Mouse (Mus musculus) myocyte (in vitro differentiated cells): ENCODE results near the gene Rnf141. TPM values are rescaled to one million over a fixed set of nuclear protein-coding genes. Genes with fewer than 3 reads are reported as not detected.

Source experiments
- H3K27me3 ChIP-seq: one replicate; pipeline ENCODE4 v1.6.1; 2011; ENCODE audit not compliant: control insufficient read depth, insufficient read depth, insufficient read length
- H3K36me3 ChIP-seq: one replicate; pipeline ENCODE4 v1.6.1; 2011; ENCODE audit not compliant: control insufficient read depth, insufficient read depth
- H3K4me2 ChIP-seq: one replicate; pipeline ENCODE4 v1.6.1; 2011; ENCODE audit warnings: low read depth, control low read depth
- H3K4me3 ChIP-seq: one replicate; pipeline ENCODE4 v1.5.1; 2011; ENCODE audit warnings: mild to moderate bottlenecking, control low read depth, moderate library complexity
- H3K79me2 ChIP-seq: one replicate; pipeline ENCODE4 v1.6.1; 2011; ENCODE audit not compliant: control insufficient read depth, insufficient read depth
- H3ac ChIP-seq: one replicate; pipeline ENCODE4 v1.6.1; 2011; ENCODE audit not compliant: control insufficient read depth, insufficient read length
- CEBPB ChIP-seq: IDR thresholded peaks from 2 replicates; pipeline ENCODE4 v1.6.1; 2011; ENCODE audit warnings: mild to moderate bottlenecking, moderate library complexity; ENCODE audit not compliant: poor library complexity, insufficient read depth, severe bottlenecking
- E2F4 ChIP-seq: IDR thresholded peaks from one replicate; pipeline ENCODE4 v1.6.1; 2011; ENCODE audit warnings: mild to moderate bottlenecking, control low read depth, moderate library complexity; ENCODE audit not compliant: insufficient read depth
- MAX ChIP-seq: IDR thresholded peaks from one replicate; pipeline ENCODE4 v1.6.1; 2011; ENCODE audit warnings: low read depth, mild to moderate bottlenecking, control low read depth
- MYOD1 ChIP-seq, 3 experiments: IDR thresholded peaks; one replicate each; pipeline ENCODE4 v1.6.1; 2011; ENCODE audit warnings: control low read depth in 2 of 3, low read depth in 2 of 3, mild to moderate bottlenecking in 2 of 3, moderate library complexity in 1 of 3; ENCODE audit not compliant: insufficient read length in 2 of 3, control insufficient read depth in 1 of 3
- MYOG ChIP-seq, 3 experiments: IDR thresholded peaks; one replicate each; pipeline ENCODE4 v1.6.1; 2011; ENCODE audit warnings: control low read depth in 2 of 3, low read depth in 2 of 3, mild to moderate bottlenecking in 2 of 3; ENCODE audit not compliant: insufficient read length in 2 of 3, control insufficient read depth in 1 of 3, insufficient read depth in 1 of 3
- POLR2A ChIP-seq: IDR thresholded peaks from one replicate; pipeline ENCODE4 v1.6.1; 2011; ENCODE audit warnings: low read depth, mild to moderate bottlenecking, control low read depth, moderate library complexity; ENCODE audit not compliant: insufficient read length
- POLR2AphosphoS2 ChIP-seq: IDR thresholded peaks from one replicate; pipeline ENCODE4 v1.6.1; 2011; ENCODE audit warnings: low read depth, control low read depth; ENCODE audit not compliant: insufficient read length
- REST ChIP-seq: IDR thresholded peaks from one replicate; pipeline ENCODE4 v1.6.1; 2011; ENCODE audit warnings: mild to moderate bottlenecking, control low read depth, moderate library complexity; ENCODE audit not compliant: insufficient read depth, insufficient read length
- SRF ChIP-seq: IDR thresholded peaks from one replicate; pipeline ENCODE4 v1.6.1; 2011; ENCODE audit warnings: low read depth; ENCODE audit not compliant: control insufficient read depth, insufficient read length
- TCF12 ChIP-seq: IDR thresholded peaks from one replicate; pipeline ENCODE4 v1.6.1; 2011; ENCODE audit warnings: mild to moderate bottlenecking, control low read depth; ENCODE audit not compliant: poor library complexity, insufficient read depth, severe bottlenecking
- TCF3 ChIP-seq: IDR thresholded peaks from one replicate; pipeline ENCODE4 v1.6.1; 2011; ENCODE audit warnings: low read depth, control low read depth; ENCODE audit not compliant: insufficient read length
- USF1 ChIP-seq: IDR thresholded peaks from one replicate; pipeline ENCODE4 v1.6.1; 2011; ENCODE audit warnings: low read depth, mild to moderate bottlenecking, control low read depth, moderate library complexity
- polyA plus RNA-seq: library from polyadenylated mRNA; unstranded; fragments of >200 nt; fragmentation: generic; extraction: Trizol; gene quantifications from one replicate; pipeline ENCODE4 v1.2.1, GENCODE M21; 2012; ENCODE audit warnings: missing spikeins

Gene Rnf141
- polyA plus RNA-seq, 1 experiment: 12.3 TPM

DNA sequence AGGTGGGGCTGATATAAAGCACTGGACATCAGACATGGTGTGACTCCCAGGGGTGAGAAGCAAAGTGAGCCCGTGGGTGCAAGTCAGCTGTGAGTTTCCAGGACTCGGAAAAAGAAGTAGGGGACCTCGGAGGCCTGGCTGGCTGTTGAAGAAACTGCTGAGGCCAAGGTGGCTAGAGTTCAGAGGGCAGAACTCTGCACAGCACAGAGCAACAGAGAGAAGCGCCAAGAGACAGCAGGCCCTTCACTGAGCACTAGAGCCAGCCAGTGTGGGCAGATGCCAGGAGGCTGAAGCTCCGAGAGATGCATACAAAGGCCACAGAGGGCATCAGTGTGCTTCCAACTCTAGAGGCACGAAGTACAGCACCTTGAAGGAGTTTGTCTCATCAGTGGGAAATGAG, 26.1 kb downstream of the Rnf141 start:
- H3K27me3 ChIP-seq: no peaks in the 10 kb centered on the region
- peaks cover under 1% of the 10 kb centered on the region for H3K36me3 ChIP-seq
- no peak overlapping the region for H3ac ChIP-seq
- H3K79me2 ChIP-seq: no peaks in the 10 kb centered on the region
- H3K4me3 ChIP-seq: no peak overlapping the region
- TF ChIP-seq SRF (no peak), E2F4 (no peak), REST (no peak), CEBPB (no peak), MYOD1 (IDR thresholded peaks at IDR 0.05; ENCODE audit: control insufficient read depth in 1 of 3, insufficient read length in 2 of 3, low read depth in 2 of 3) (no peak), MYOG (IDR thresholded peaks at IDR 0.05; ENCODE audit: control insufficient read depth in 1 of 3, insufficient read depth in 1 of 3, insufficient read length in 2 of 3, low read depth in 2 of 3) (no peak), USF1 (no peak)
- no peak overlapping the region for H3K4me2 ChIP-seq

DNA sequence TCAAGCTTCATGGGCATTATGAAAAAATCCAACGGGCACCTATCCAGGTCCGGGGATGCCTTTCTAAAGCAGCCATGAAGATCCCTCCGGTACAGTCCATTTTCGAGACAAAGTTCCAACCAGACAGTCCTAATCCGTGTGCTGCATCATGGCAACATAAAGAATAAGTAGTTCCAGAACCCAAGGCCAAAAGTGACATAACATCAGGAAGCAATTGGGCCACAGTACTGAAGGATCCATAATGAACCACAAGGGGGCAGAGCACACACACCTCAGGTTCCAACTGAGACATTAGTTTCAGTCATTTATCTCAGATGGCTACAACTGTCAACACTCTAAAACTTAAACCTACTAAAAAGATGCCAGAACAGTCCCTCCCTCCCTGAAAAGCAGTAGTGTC, 28.2 kb downstream of the Rnf141 start:
- Histone ChIP-seq H3K4me2 (no peak overlapping the region), H3ac (no peak overlapping the region), H3K27me3 (no peaks in the 10 kb centered on the region), H3K36me3 (peaks cover 11% of the 10 kb centered on the region), H3K79me2 (no peaks in the 10 kb centered on the region), H3K4me3 (no peak overlapping the region)
- no peak for TF ChIP-seq TCF12
- TF ChIP-seq CEBPB: no peak
- TF ChIP-seq MAX: no peak
- no peak for TF ChIP-seq POLR2AphosphoS2
- no peak for TF ChIP-seq MYOG (IDR thresholded peaks at IDR 0.05; ENCODE audit: control insufficient read depth in 1 of 3, insufficient read depth in 1 of 3, insufficient read length in 2 of 3, low read depth in 2 of 3)
- no peak for TF ChIP-seq POLR2A
- no peak for TF ChIP-seq MYOD1 (IDR thresholded peaks at IDR 0.05; ENCODE audit: control insufficient read depth in 1 of 3, insufficient read length in 2 of 3, low read depth in 2 of 3)
- no peak for TF ChIP-seq USF1
- no peak for TF ChIP-seq TCF3
- no peak for TF ChIP-seq SRF
- TF ChIP-seq E2F4: no peak
- TF ChIP-seq REST: no peak

DNA sequence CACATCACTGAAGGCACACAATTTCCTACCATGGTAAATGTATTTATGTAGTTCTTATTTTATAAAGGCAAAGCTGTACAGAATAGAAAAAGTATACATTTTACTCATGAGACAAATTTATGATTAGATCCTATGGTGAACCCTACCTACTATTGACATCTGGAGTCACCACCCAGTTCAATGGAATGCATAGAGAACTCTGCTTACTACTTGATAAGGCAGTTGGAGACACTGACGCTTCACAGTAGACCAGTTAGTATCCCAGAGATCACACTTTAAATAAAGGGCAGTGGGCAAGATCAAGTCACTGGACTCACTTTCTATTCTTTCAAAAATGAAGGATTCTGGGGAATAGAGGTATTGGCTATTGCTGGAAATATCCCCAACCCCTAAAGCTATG, 30.3 kb downstream of the Rnf141 start:
- H3K79me2 ChIP-seq: no peaks in the 10 kb centered on the region
- no peak overlapping the region for H3K4me3 ChIP-seq
- no peak overlapping the region for H3K4me2 ChIP-seq
- no peak overlapping the region for H3ac ChIP-seq
- no peaks in the 10 kb centered on the region for H3K27me3 ChIP-seq
- peaks cover 17% of the 10 kb centered on the region for H3K36me3 ChIP-seq
- TF ChIP-seq MYOD1 (IDR thresholded peaks at IDR 0.05; ENCODE audit: control insufficient read depth in 1 of 3, insufficient read length in 2 of 3, low read depth in 2 of 3): no peak
- no peak for TF ChIP-seq MYOG (IDR thresholded peaks at IDR 0.05; ENCODE audit: control insufficient read depth in 1 of 3, insufficient read depth in 1 of 3, insufficient read length in 2 of 3, low read depth in 2 of 3)
- TF ChIP-seq MAX: no peak
- no peak for TF ChIP-seq POLR2A
- no peak for TF ChIP-seq TCF3
- TF ChIP-seq E2F4: no peak
- no peak for TF ChIP-seq USF1
- no peak for TF ChIP-seq REST
- no peak for TF ChIP-seq CEBPB
- no peak for TF ChIP-seq TCF12
- no peak for TF ChIP-seq POLR2AphosphoS2
- TF ChIP-seq SRF: no peak

DNA sequence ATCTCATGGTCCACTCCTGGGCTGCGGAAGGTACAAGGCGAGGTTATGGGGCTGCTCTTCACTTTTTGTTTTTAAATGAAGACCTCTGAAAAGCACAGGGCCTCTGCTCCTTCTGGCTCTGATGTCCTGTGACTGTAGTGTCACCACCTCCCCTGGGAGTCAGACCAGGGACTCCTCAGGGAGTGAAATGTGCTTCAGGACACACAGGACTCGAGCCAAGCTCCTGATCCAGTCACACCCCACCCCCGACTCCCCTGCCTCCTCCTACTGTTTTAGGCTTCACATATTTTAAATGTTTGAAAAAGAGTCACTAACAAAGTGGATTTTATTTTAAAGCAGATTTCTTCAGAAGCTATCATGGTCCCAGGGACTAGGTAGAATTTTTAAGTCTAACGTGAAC, 32.7 kb downstream of the Rnf141 start:
- H3K36me3 ChIP-seq: peaks cover 17% of the 10 kb centered on the region
- no peak for TF ChIP-seq TCF3
- no peak for TF ChIP-seq SRF
- no peak for TF ChIP-seq E2F4
- TF ChIP-seq POLR2AphosphoS2: no peak
- TF ChIP-seq USF1: no peak

DNA sequence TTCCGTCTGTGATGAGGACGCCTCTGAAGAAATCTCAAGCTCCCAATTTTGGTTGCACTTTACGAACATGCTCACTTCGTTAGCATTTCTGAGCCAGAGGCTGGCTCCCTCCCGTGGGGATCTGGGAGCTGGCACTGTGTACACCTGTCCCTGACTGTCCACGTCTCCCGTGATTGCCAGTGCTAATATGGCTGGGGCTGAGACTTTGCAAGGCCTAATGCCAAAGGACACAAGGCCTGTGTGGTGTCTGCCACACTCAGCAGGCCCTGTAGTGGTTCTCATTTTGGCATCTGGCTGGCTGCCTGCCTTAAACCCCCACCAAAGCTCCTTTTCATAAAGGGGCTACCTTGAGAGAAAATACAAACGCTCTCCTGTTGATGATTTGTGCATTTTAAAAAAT, 33.3 kb downstream of the Rnf141 start:
- H3K27me3 ChIP-seq: no peaks in the 10 kb centered on the region
- TF ChIP-seq CEBPB: no peak
- TF ChIP-seq MYOD1 (IDR thresholded peaks at IDR 0.05; ENCODE audit: control insufficient read depth in 1 of 3, insufficient read length in 2 of 3, low read depth in 2 of 3): peak in 2 of 3 experiments; percentile 39 to 51
- peak in 1 of 3 experiments; percentile 8 for TF ChIP-seq MYOG (IDR thresholded peaks at IDR 0.05; ENCODE audit: control insufficient read depth in 1 of 3, insufficient read depth in 1 of 3, insufficient read length in 2 of 3, low read depth in 2 of 3)
- H3K4me3 ChIP-seq: no peak overlapping the region
- H3K36me3 ChIP-seq: peaks cover 17% of the 10 kb centered on the region
- no peak overlapping the region for H3ac ChIP-seq
- H3K4me2 ChIP-seq: no peak overlapping the region
- no peaks in the 10 kb centered on the region for H3K79me2 ChIP-seq

More for the DNA sequence above, 32.7 kb downstream of the Rnf141 start:
- no peak overlapping the region for H3K4me3 ChIP-seq
- H3K4me2 ChIP-seq: no peak overlapping the region
- no peak overlapping the region for H3ac ChIP-seq
- no peaks in the 10 kb centered on the region for H3K79me2 ChIP-seq
- H3K27me3 ChIP-seq: no peaks in the 10 kb centered on the region
